25 mouse cellular contexts compared by ENCODE assay signal in genomic region chr17:58749000-58749399, GRCm38 (mm10).
DNase-seq lines count a peak whose midpoint lies in the region; ATAC-seq lines count a peak whose summit lies in the region.
"Had no signal": no experiment of that assay in that cellular context is flagged by ENCODE, and none has a peak within 500 bp of the region (broad histone marks: within the 10 kb centered on the region; RNA-seq: fewer than 3 reads in every experiment).

No protein-coding gene starts in this region.

- no peak overlapping the region for H3K4me2 ChIP-seq in forebrain, embryonic 15.5 days (replicated peaks)
- no peak overlapping the region for H3K4me2 ChIP-seq in forebrain, embryonic 11.5 days (ENCODE audit: low read depth, low read length, severe bottlenecking)
- H3K4me2 ChIP-seq: embryonic facial prominence, embryonic 13.5 days; heart, embryonic 12.5 days; kidney, embryonic 15.5 days; limb, embryonic 13.5 days; liver, embryonic 11.5 days; lung, embryonic 15.5 days; midbrain, embryonic 12.5 days; stomach, embryonic 15.5 days had no signal

- H3K27ac ChIP-seq in forebrain, embryonic 15.5 days (replicated peaks) = peak overlapping the region; percentile 34; the same call in 1 of the 2 replicates
- H3K27ac ChIP-seq in forebrain, embryonic 11.5 days (ENCODE audit: low read depth, low read length) = no peak overlapping the region
- H3K27ac ChIP-seq: embryonic facial prominence, embryonic 13.5 days; forebrain, embryonic 10.5 days; gastrocnemius, adult 2 months; heart, adult 2 months; kidney, embryonic 15.5 days; limb, embryonic 13.5 days; lung, embryonic 15.5 days; midbrain, embryonic 12.5 days; stomach, embryonic 15.5 days had no signal

- peaks cover 5% of the 10 kb centered on the region; the same call in 1 of the 2 replicates for H3K4me1 ChIP-seq in forebrain, embryonic 15.5 days
- H3K4me1 ChIP-seq in forebrain, embryonic 11.5 days (replicated peaks; ENCODE audit: control insufficient read depth, insufficient read depth, low read length) = no peaks in the 10 kb centered on the region
- H3K4me1 ChIP-seq: embryonic facial prominence, embryonic 13.5 days; forebrain, embryonic 10.5 days; heart, embryonic 12.5 days; kidney, embryonic 15.5 days; limb, embryonic 13.5 days; lung, embryonic 15.5 days; megakaryocyte, embryonic 14.5 days; midbrain, embryonic 12.5 days; stomach, embryonic 15.5 days had no signal

- H3K4me3 ChIP-seq in forebrain, embryonic 15.5 days = no peak overlapping the region
- H3K4me3 ChIP-seq in forebrain, embryonic 11.5 days (ENCODE audit: low read depth, low read length) = no peak overlapping the region
- H3K4me3 ChIP-seq: embryonic facial prominence, embryonic 13.5 days; forebrain, embryonic 10.5 days; gastrocnemius, adult 2 months; heart, adult 2 months; heart, embryonic 12.5 days; kidney, embryonic 15.5 days; limb, embryonic 13.5 days; lung, embryonic 15.5 days; megakaryocyte, embryonic 14.5 days; midbrain, embryonic 12.5 days; stomach, embryonic 15.5 days had no signal

- DNase-seq in cerebellum, postnatal 10 days = peak; percentile 88 to 94
- no peak for DNase-seq in cerebellum, adult 8-10 months
- DNase-seq in forebrain, embryonic 11.5 days (ENCODE audit: low spot score) = no peak
- peak; percentile 84 for DNase-seq in left cerebral cortex, postnatal 4 days
- DNase-seq in left cerebral cortex, postnatal 36 days (ENCODE audit: low spot score in 2 of 2) = no peak
- peak; percentile 52 to 60 for DNase-seq in cerebellum, postnatal 36 days
- DNase-seq: adrenal gland, postnatal 14 days; gastrocnemius, adult 2 months; gastrocnemius, postnatal 36 days; heart, adult 2 months; kidney, adult 11 months; kidney, postnatal 25 days; lung, postnatal 36 days had no signal

- H3K9me3 ChIP-seq in forebrain, embryonic 15.5 days = no peaks in the 10 kb centered on the region
- H3K9me3 ChIP-seq in forebrain, embryonic 11.5 days (ENCODE audit: control insufficient read depth, low read length) = no peaks in the 10 kb centered on the region
- H3K9me3 ChIP-seq: embryonic facial prominence, embryonic 13.5 days; forebrain, embryonic 10.5 days; heart, embryonic 12.5 days; kidney, embryonic 15.5 days; limb, embryonic 13.5 days; lung, embryonic 15.5 days; midbrain, embryonic 12.5 days; stomach, embryonic 15.5 days had no signal

- no peak overlapping the region for H3K9ac ChIP-seq in forebrain, embryonic 15.5 days (replicated peaks)
- no peak overlapping the region for H3K9ac ChIP-seq in forebrain, embryonic 11.5 days (ENCODE audit: low read length)
- H3K9ac ChIP-seq: embryonic facial prominence, embryonic 13.5 days; heart, embryonic 12.5 days; kidney, embryonic 15.5 days; limb, embryonic 13.5 days; lung, embryonic 15.5 days; midbrain, embryonic 12.5 days; stomach, embryonic 15.5 days had no signal

- intact Hi-C loops in left cerebral cortex, postnatal 4 days (cut with DNase I) = no loop called here
- intact Hi-C loops in left cerebral cortex, postnatal 36 days (cut with DNase I) = no loop called here

- no peaks in the 10 kb centered on the region for H3K36me3 ChIP-seq in forebrain, embryonic 15.5 days
- H3K36me3 ChIP-seq in forebrain, embryonic 11.5 days (ENCODE audit: control insufficient read depth, insufficient read depth, low read length) = no peaks in the 10 kb centered on the region
- H3K36me3 ChIP-seq: embryonic facial prominence, embryonic 13.5 days; forebrain, embryonic 10.5 days; heart, embryonic 12.5 days; kidney, embryonic 15.5 days; limb, embryonic 13.5 days; lung, embryonic 15.5 days; midbrain, embryonic 12.5 days; stomach, embryonic 15.5 days had no signal

- ATAC-seq in forebrain, embryonic 15.5 days (replicated peaks) = 0 out of 2 replicates have a peak, but pooled peaks have one; percentile 43
- no peak for ATAC-seq in forebrain, embryonic 11.5 days (replicated peaks; ENCODE audit: low FRiP score)
- ATAC-seq: inflammation-experienced regulatory T-cells, adult 6 months had no signal

- no peaks in the 10 kb centered on the region for H3K27me3 ChIP-seq in forebrain, embryonic 15.5 days
- H3K27me3 ChIP-seq in forebrain, embryonic 11.5 days (ENCODE audit: control insufficient read depth, insufficient read depth, low read length) = no peaks in the 10 kb centered on the region
- H3K27me3 ChIP-seq: embryonic facial prominence, embryonic 13.5 days; heart, embryonic 12.5 days; kidney, embryonic 15.5 days; limb, embryonic 13.5 days; lung, embryonic 15.5 days; megakaryocyte, embryonic 14.5 days; midbrain, embryonic 12.5 days; stomach, embryonic 15.5 days had no signal

Comparison
In these comparisons a context has a peak if more than half of its experiments do, and no peak if none do; other contexts are left out.
1. DNase-seq: peak in cerebellum, postnatal 10 days (2 of 2), left cerebral cortex, postnatal 4 days (single experiment) and cerebellum, postnatal 36 days (2 of 2); none in cerebellum, adult 8-10 months (single experiment), forebrain, embryonic 11.5 days (single experiment) and left cerebral cortex, postnatal 36 days (0 of 2).